In genomic region chr2:174331282-174332030, GRCm38 (mm10) we compare ENCODE assay signal across 8 mouse cellular contexts. TPM values are rescaled to one million over a fixed set of nuclear protein-coding genes. Genes with fewer than 3 reads are reported as not detected.
A peak's percentile ranks its signal among the peaks of the same experiment; 100 is the strongest.
DNase-seq lines count a peak whose midpoint lies in the region; ATAC-seq and TF ChIP-seq lines count a peak whose summit lies in the region.

No protein-coding gene starts in this region.

- no peaks in the 10 kb centered on the region for H3K36me3 ChIP-seq in hindbrain, embryonic 15.5 days
- no peaks in the 10 kb centered on the region for H3K36me3 ChIP-seq in midbrain, postnatal 0 days (ENCODE audit: insufficient read depth, low read length)

- no peaks in the 10 kb centered on the region for H3K27me3 ChIP-seq in hindbrain, embryonic 15.5 days
- H3K27me3 ChIP-seq in midbrain, postnatal 0 days (ENCODE audit: insufficient read depth, low read length) = no peaks in the 10 kb centered on the region

- DNase-seq in left cerebral cortex, adult 2 months (ENCODE audit: extremely low spot score in 1 of 2, low spot score in 2 of 2) = no peak
- no peak for DNase-seq in left cerebral cortex, adult 9 months (ENCODE audit: low spot score in 2 of 2)
- no peak for DNase-seq in midbrain, postnatal 0 days (ENCODE audit: low spot score)
- no peak for DNase-seq in ovary, postnatal 14 days (ENCODE audit: low spot score)
- no peak for DNase-seq in layer of hippocampus, postnatal 10 days (ENCODE audit: low spot score in 2 of 2)
- DNase-seq in left cerebral cortex, adult 18-20 months (ENCODE audit: low spot score in 2 of 2) = no peak

- H3K4me2 ChIP-seq in hindbrain, embryonic 15.5 days = peak overlapping the region; percentile 57
- H3K4me2 ChIP-seq in midbrain, postnatal 0 days (ENCODE audit: low read depth, low read length, poor library complexity, severe bottlenecking) = peak overlapping the region; percentile 76

- 15% methylated on average over 12 of the region's 12 CpGs for WGBS in hindbrain, embryonic 15.5 days
- 9% methylated on average over 12 of the region's 12 CpGs for WGBS in midbrain, postnatal 0 days

- peak overlapping the region; percentile 100 for H3K9ac ChIP-seq in hindbrain, embryonic 15.5 days
- peak overlapping the region; percentile 100 for H3K9ac ChIP-seq in midbrain, postnatal 0 days (replicated peaks; ENCODE audit: low read length, poor library complexity, severe bottlenecking)

- no peak for ATAC-seq in hindbrain, embryonic 15.5 days (ENCODE audit: low FRiP score, low read depth)
- ATAC-seq in midbrain, postnatal 0 days (ENCODE audit: low FRiP score) = no peak

- TF ChIP-seq CTCF in left cerebral cortex, adult 2 months (IDR thresholded peaks at IDR 0.05) = no peak
- TF ChIP-seq CTCF in midbrain, postnatal 0 days (IDR thresholded peaks at IDR 0.05) = no peak

- H3K4me3 ChIP-seq in left cerebral cortex, adult 2 months = peak overlapping the region; percentile 94
- H3K4me3 ChIP-seq in brown adipose tissue, adult 24 weeks (ENCODE audit: insufficient read depth, low read depth, low read length) = peak overlapping the region; percentile 64
- peak overlapping the region; percentile 99 for H3K4me3 ChIP-seq in hindbrain, embryonic 15.5 days
- H3K4me3 ChIP-seq in midbrain, postnatal 0 days (ENCODE audit: low read depth, low read length) = peak overlapping the region; percentile 98

- peak overlapping the region; percentile 95 for H3K27ac ChIP-seq in left cerebral cortex, adult 2 months
- peak overlapping the region; percentile 84 for H3K27ac ChIP-seq in brown adipose tissue, adult 24 weeks (replicated peaks; ENCODE audit: low read depth, low read length)
- peak overlapping the region; percentile 99 for H3K27ac ChIP-seq in hindbrain, embryonic 15.5 days (replicated peaks)
- peak overlapping the region; percentile 98 for H3K27ac ChIP-seq in midbrain, postnatal 0 days (ENCODE audit: low read depth, low read length)

- intact Hi-C loops in left cerebral cortex, adult 2 months (cut with DNase I) = loop anchor here (5.0 kb wide), 3 partner anchors 86 to 341 kb away; partner anchors contain the start of genes Atp5e and Nelfcd

- H3K9me3 ChIP-seq in hindbrain, embryonic 15.5 days = no peaks in the 10 kb centered on the region
- no peaks in the 10 kb centered on the region for H3K9me3 ChIP-seq in midbrain, postnatal 0 days (ENCODE audit: low read length)

- H3K4me1 ChIP-seq in brown adipose tissue, adult 24 weeks (ENCODE audit: control insufficient read depth, insufficient read depth, insufficient read length, low read length) = peaks cover 19% of the 10 kb centered on the region
- peaks cover 63% of the 10 kb centered on the region for H3K4me1 ChIP-seq in hindbrain, embryonic 15.5 days (replicated peaks)
- H3K4me1 ChIP-seq in midbrain, postnatal 0 days (ENCODE audit: insufficient read depth, low read length) = peaks cover 16% of the 10 kb centered on the region

RNA-seq across cellular contexts. Expression of gene Gm20721, which starts 15.1 kb away (rescaled TPM):
- 1 to 10 TPM; 2.3 to 2.8 TPM for total RNA-seq in left cerebral cortex, adult 2 months (2021)
- 15.6 and 22.2 TPM in 2 replicates for polyA plus RNA-seq in brown adipose tissue, adult 24 weeks (2012; ENCODE audit: insufficient read depth, insufficient read length, missing spikeins)
- polyA plus RNA-seq in hindbrain, embryonic 15.5 days (2015; fragmentation: Nextera tagmentation; extraction: Ambion mirVana) = 11.8 and 13.1 TPM in 2 replicates
- total RNA-seq in midbrain, postnatal 0 days (2014; rRNA removed) = not detected in 2 replicates
- 9.8 and 10.8 TPM in 2 replicates for polyA plus RNA-seq in midbrain, postnatal 0 days (2015; fragmentation: Nextera tagmentation; extraction: Ambion mirVana)
- total RNA-seq in layer of hippocampus, postnatal 10 days (2021) = 1 to 10 TPM; 1.3 to 1.9 TPM
- total RNA-seq in left cerebral cortex, adult 18-20 months (2021) = 1 to 10 TPM; 2.4 to 2.7 TPM

RNA-seq across cellular contexts. Expression of gene Gnas, which starts 47.3 kb away (rescaled TPM):
- total RNA-seq in left cerebral cortex, adult 2 months (2021) = 1,000 to 10,000 TPM; 1,778 to 1,853 TPM
- 2,899 and 4,504 TPM in 2 replicates for polyA plus RNA-seq in brown adipose tissue, adult 24 weeks (2012; ENCODE audit: insufficient read depth, insufficient read length, missing spikeins)
- polyA plus RNA-seq in hindbrain, embryonic 15.5 days (2015; fragmentation: Nextera tagmentation; extraction: Ambion mirVana) = 1,606 and 1,659 TPM in 2 replicates
- 1,613 and 1,637 TPM in 2 replicates for total RNA-seq in midbrain, postnatal 0 days (2014; rRNA removed)
- 1,739 and 1,834 TPM in 2 replicates for polyA plus RNA-seq in midbrain, postnatal 0 days (2015; fragmentation: Nextera tagmentation; extraction: Ambion mirVana)
- total RNA-seq in layer of hippocampus, postnatal 10 days (2021) = 1,000 to 10,000 TPM; 1,824 to 1,870 TPM
- total RNA-seq in left cerebral cortex, adult 18-20 months (2021) = 1,000 to 10,000 TPM; 1,817 to 1,846 TPM
